Mouse (Mus musculus) B cell, adult 67 days (primary cell): ENCODE results near the gene Il6st. TPM values are rescaled to one million over a fixed set of nuclear protein-coding genes. Genes with fewer than 3 reads are reported as not detected.

Experiments
- total RNA-seq, 2 experiments: library from RNA; stranded (reverse); gene quantifications; 4 replicates each; pipeline ENCODE4 v1.2.4; 2023

Gene Il6st
- total RNA-seq = 10 to 100 TPM; 15.9 to 26.8 TPM

DNA sequence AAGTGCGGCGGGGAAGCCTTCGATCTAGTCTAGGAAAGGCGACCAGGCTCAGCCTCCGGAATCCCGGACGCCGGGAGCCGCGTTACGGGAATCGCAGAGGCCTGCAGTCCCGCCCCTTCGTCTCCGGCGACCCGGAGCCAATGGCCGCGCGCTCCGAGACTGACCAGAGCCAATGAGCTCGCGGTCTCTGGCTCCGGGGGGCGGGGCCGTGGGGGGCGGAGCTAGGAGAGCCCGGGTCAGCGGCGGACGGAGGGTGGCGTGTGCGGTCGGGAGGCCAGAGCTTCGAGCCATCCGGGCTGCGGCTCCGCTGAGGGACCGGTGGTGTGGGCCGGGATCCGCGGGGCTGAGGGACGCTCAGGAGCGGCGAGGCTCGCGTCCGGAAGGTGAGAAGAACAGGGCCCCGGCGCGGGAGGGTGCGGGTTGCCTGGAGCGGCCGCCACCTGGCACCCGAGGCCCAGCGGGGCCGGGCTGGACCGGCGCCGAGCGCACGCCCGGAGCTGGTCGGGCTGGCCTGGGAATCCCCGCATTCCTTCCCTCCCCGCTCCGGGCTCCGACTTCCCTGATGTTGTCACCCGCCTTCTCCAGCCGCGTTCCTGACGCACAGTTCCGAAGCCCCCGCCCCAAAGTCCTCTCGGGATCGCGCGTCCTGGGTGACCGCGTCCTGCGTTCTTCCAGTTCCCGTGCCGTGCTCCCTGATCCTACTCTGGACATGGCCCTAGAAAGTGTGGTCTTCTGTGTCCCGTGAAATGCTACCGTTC, at the start of gene Il6st:
Gene Il6st, plus strand, starts transcription at position 203 of the 758 bp plus-strand sequence.

Other genes with a start within 250 kb of the Il6st start
- gene Ankrd55, start 175.6 kb upstream of the Il6st start, total RNA-seq = under 1 TPM; 0.49 to 0.95 TPM
- not detected for gene Il31ra, start 130.3 kb downstream of the Il6st start, total RNA-seq
- under 1 TPM; 0.20 to 0.27 TPM for gene Ddx4, start 188.4 kb downstream of the Il6st start, total RNA-seq
- 10 to 100 TPM; 73.9 to 74.4 TPM for gene Slc38a9, start 196.7 kb downstream of the Il6st start, total RNA-seq